Mouse (Mus musculus) testis, postnatal 14 days (tissue): ENCODE results near the gene Gm16434.
A peak's percentile ranks its signal among the peaks of the same experiment; 100 is the strongest.
"Not testable (repeated sequence)": the region's sequence is repeated elsewhere in the genome, so short reads cannot be mapped to it uniquely, and the experiment has no call there.

Experiments
- DNase-seq: peaks from one replicate; pipeline ENCODE4 v3.0.0; 2021; ENCODE audit warnings: low spot score

Gm16434 gene

GRCm38 (mm10) chr14:7194440-7194839 is at the start of gene Gm16434:
Gene Gm16434 (minus strand): TSS chr14:7194540.
- DNase-seq = not testable (repeated sequence)

- not testable (repeated sequence) for DNase-seq
Measured at GRCm38 (mm10) chr14:7243498-7243897, 49.2 kb upstream of the Gm16434 start.

- peak; percentile 4 for DNase-seq
Measured at GRCm38 (mm10) chr14:7200070-7200469, 5.7 kb upstream of the Gm16434 start.

GRCm38 (mm10) chr14:7174483-7174971 is 19.8 kb downstream of the Gm16434 start, which contains the start of gene Gm3512:
Gene Gm3512 (minus strand): TSS chr14:7174533.
- not testable (repeated sequence) for DNase-seq
